Mouse (Mus musculus): Measurements from ENCODE around the gene Ccdc7a. TPM values are rescaled to one million over a fixed set of nuclear protein-coding genes. Genes with fewer than 3 reads are reported as not detected.

Gene Ccdc7a
- total RNA-seq (2023): not detected

GRCm38 (mm10) chr8:129065417-129065816 lies at the start of gene Ccdc7a:
TSS of gene Ccdc7a (minus strand) at chr8:129065517.

GRCm38 (mm10) chr8:129066834-129067233 lies 1.5 kb upstream of the Ccdc7a start, which contains the start of gene Ccdc7b:
TSS of gene Ccdc7b (plus strand) at chr8:129067134.

GRCm38 (mm10) chr8:128798594-128798993 lies 266.7 kb downstream of the Ccdc7a start, which contains the start of gene Gm3952:
TSS of gene Gm3952 (minus strand) at chr8:128798694.

GRCm38 (mm10) chr8:128685507-128686428 lies 379.5 kb downstream of the Ccdc7a start, which contains the start of gene Itgb1:
TSS of gene Itgb1 (plus strand) at chr8:128685654.

Other genes with a start within 250 kb of the Ccdc7a start
- gene Ccdc7b, start 1.6 kb upstream of the Ccdc7a start, total RNA-seq (2023): not detected
- not detected for gene Gm10999, start 66.1 kb upstream of the Ccdc7a start, total RNA-seq (2023)
- 7.2 TPM for gene 2610044O15Rik8, start 168.9 kb upstream of the Ccdc7a start, total RNA-seq (2023)